Mouse (Mus musculus): ENCODE results near the gene Fgf18. TPM values are rescaled to one million over a fixed set of nuclear protein-coding genes. Genes with fewer than 3 reads are reported as not detected.
A peak's percentile ranks its signal among the peaks of the same experiment; 100 is the strongest.

The Fgf18 gene
- polyA plus RNA-seq, 1 experiment from 2014 or later, result 3.8 TPM

DNA sequence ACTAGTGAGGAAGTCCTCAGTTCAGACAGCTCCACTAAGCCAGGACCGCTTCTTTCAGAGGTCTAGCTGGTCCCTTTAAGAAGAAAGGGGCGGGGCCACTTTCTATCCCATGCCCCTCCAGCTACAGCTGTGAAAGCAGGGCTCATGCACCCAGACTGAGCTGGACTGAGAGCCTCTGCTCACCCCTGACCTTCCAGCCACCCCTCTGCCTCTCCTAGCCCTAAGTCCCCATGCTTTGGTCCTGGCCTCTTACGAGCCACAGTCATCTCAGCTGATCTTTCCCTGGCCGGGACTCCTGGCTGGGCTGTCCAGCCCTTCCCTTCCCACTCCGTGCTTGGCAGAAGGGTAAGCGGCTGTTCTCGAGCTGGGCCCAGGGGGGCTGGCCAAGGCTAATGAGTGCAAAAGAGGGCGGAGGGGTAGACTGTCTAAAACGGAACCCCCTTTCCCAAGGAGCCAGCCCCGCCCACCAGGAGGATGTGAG lies 47.1 kb downstream of the Fgf18 start:
- WGBS, result 27% methylated on average over 10 of the region's 10 CpGs
- Histone ChIP-seq H3K9me3 (no peaks in the 10 kb centered on the region), H3K36me3 (replicated peaks) (no peaks in the 10 kb centered on the region), H3K27me3 (replicated peaks) (no peaks in the 10 kb centered on the region), H3K4me2 (peak overlapping the region; percentile 41), H3K27ac (no peak overlapping the region), H3K9ac (no peak overlapping the region), H3K4me1 (peaks cover 8% of the 10 kb centered on the region; the same call in 1 of the 2 replicates), H3K4me3 (peak overlapping the region; percentile 18)
- ATAC-seq (replicated peaks), result peak; percentile 49; the same call in 1 of the 2 replicates

GRCm38 (mm10) chr11:33099425-33099824 lies 47.8 kb downstream of the Fgf18 start:
- H3K4me3 ChIP-seq, result no peak overlapping the region
- H3K9ac ChIP-seq, result no peak overlapping the region
- no peak overlapping the region for H3K4me2 ChIP-seq
- H3K27ac ChIP-seq, result no peak overlapping the region
- no peaks in the 10 kb centered on the region for H3K36me3 ChIP-seq (replicated peaks)
- no peaks in the 10 kb centered on the region for H3K9me3 ChIP-seq
- 52% methylated on average over 4 of the region's 4 CpGs for WGBS
- 0 out of 2 replicates have a peak, but pooled peaks have one; percentile 9 for ATAC-seq (replicated peaks)
- no peaks in the 10 kb centered on the region for H3K27me3 ChIP-seq (replicated peaks)
- peaks cover 8% of the 10 kb centered on the region; the same call in 1 of the 2 replicates for H3K4me1 ChIP-seq

DNA sequence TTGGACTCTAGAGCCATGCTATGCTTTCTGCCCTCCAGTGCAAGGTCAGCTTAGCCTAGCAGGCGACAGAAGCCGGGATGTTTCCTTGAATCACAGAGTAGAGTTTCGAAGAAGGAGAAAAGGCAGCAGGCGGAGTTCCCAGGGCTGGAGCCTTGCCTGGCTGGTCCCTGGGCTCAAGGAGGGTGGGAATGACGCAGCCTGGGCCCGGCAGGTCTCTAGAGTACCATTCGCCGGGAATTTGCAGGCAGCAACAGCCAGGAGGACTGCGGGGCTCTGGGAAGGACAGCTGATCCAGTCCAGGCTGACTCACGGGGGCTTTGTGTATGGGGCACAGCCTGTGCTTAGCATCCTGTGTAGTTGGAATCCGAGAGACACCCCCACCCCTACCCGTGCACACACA lies 48.8 kb downstream of the Fgf18 start:
- no peak overlapping the region for H3K27ac ChIP-seq
- H3K4me2 ChIP-seq, result no peak overlapping the region
- H3K4me1 ChIP-seq, result peaks cover 8% of the 10 kb centered on the region; the same call in 1 of the 2 replicates
- H3K9ac ChIP-seq, result no peak overlapping the region
- no peak for ATAC-seq (replicated peaks)
- 87% methylated on average over 12 of the region's 12 CpGs for WGBS
- H3K9me3 ChIP-seq, result no peaks in the 10 kb centered on the region
- no peaks in the 10 kb centered on the region for H3K36me3 ChIP-seq (replicated peaks)
- no peaks in the 10 kb centered on the region for H3K27me3 ChIP-seq (replicated peaks)
- H3K4me3 ChIP-seq, result no peak overlapping the region

DNA sequence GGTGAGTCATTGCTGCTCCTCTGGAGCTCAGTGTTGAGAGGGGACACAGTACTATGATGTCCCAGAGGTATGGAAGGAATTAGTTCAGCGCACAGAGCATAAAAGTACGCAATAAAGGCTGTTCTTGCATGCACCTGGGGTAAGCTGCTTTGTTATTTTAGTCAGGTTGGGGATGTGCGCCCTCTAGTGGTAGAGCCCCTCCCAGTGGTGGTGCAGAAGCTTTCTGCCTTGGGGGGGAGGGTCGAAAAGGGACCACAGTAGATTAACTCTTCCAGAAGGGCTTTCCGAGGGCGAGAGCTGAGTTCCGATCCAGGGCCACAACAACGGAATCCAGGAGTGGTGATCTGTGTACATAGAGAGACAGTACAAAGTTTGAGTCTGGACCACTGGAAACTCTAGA lies 49.3 kb downstream of the Fgf18 start:
- 46% methylated on average over 8 of the region's 8 CpGs for WGBS
- Histone ChIP-seq H3K4me2 (no peak overlapping the region), H3K36me3 (replicated peaks) (no peaks in the 10 kb centered on the region)

DNA sequence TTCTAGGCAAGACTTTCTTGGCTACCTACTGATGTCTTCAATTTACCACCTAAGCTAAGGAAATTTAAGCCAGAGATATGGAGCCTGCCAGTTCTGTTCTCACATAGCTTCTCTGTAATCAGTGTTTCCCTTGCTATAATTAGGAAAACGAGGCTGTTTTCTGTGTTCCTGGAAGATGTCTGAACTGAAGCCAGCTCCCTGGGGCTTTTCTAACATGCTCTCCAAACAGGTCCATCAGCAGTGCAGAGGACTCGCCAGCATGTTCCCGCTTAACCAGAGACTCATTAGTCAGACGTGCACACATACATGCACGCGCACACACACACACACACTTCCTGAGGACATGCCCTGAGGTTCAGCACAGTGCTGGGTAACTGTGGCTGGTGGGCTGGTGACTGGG lies 57.3 kb downstream of the Fgf18 start:
- no peaks in the 10 kb centered on the region for H3K4me1 ChIP-seq
- H3K9ac ChIP-seq, result no peak overlapping the region
- 73% methylated on average over 6 of the region's 6 CpGs for WGBS
- no peak overlapping the region for H3K4me2 ChIP-seq
- no peaks in the 10 kb centered on the region for H3K27me3 ChIP-seq (replicated peaks)
- no peak overlapping the region for H3K4me3 ChIP-seq
- H3K27ac ChIP-seq, result no peak overlapping the region
- ATAC-seq (replicated peaks), result no peak
- no peaks in the 10 kb centered on the region for H3K36me3 ChIP-seq (replicated peaks)
- no peaks in the 10 kb centered on the region for H3K9me3 ChIP-seq

More for the DNA sequence above, 49.3 kb downstream of the Fgf18 start:
- Histone ChIP-seq H3K27me3 (replicated peaks) (no peaks in the 10 kb centered on the region), H3K27ac (no peak overlapping the region), H3K4me1 (peaks cover 8% of the 10 kb centered on the region; the same call in 1 of the 2 replicates), H3K4me3 (no peak overlapping the region), H3K9ac (no peak overlapping the region), H3K9me3 (no peaks in the 10 kb centered on the region)
- no peak for ATAC-seq (replicated peaks)

- Histone ChIP-seq H3K27ac (no peak overlapping the region), H3K4me2 (no peak overlapping the region), H3K4me1 (no peaks in the 10 kb centered on the region), H3K36me3 (replicated peaks) (no peaks in the 10 kb centered on the region), H3K27me3 (replicated peaks) (no peaks in the 10 kb centered on the region), H3K9me3 (no peaks in the 10 kb centered on the region), H3K9ac (no peak overlapping the region), H3K4me3 (no peak overlapping the region)
- 47% methylated on average over 1 of the region's 1 CpGs for WGBS
- no peak for ATAC-seq (replicated peaks)
These were observed 59.0 kb downstream of the Fgf18 start for GRCm38 (mm10) chr11:33088181-33088580.

GRCm38 (mm10) chr11:33086046-33086445 lies 61.2 kb downstream of the Fgf18 start:
- Histone ChIP-seq H3K9ac (no peak overlapping the region), H3K27me3 (replicated peaks) (no peaks in the 10 kb centered on the region), H3K9me3 (no peaks in the 10 kb centered on the region), H3K4me1 (no peaks in the 10 kb centered on the region), H3K27ac (no peak overlapping the region), H3K4me3 (no peak overlapping the region), H3K36me3 (replicated peaks) (no peaks in the 10 kb centered on the region), H3K4me2 (no peak overlapping the region)
- WGBS, result 100% methylated on average over 1 of the region's 1 CpGs
- no peak for ATAC-seq (replicated peaks)

GRCm38 (mm10) chr11:33085514-33085913 lies 61.7 kb downstream of the Fgf18 start:
- no peak overlapping the region for H3K4me2 ChIP-seq
- H3K4me1 ChIP-seq, result no peaks in the 10 kb centered on the region
- no peak overlapping the region for H3K4me3 ChIP-seq
- no peak overlapping the region for H3K27ac ChIP-seq
- H3K9me3 ChIP-seq, result no peaks in the 10 kb centered on the region
- no peaks in the 10 kb centered on the region for H3K36me3 ChIP-seq (replicated peaks)
- no peak for ATAC-seq (replicated peaks)
- no peaks in the 10 kb centered on the region for H3K27me3 ChIP-seq (replicated peaks)
- no peak overlapping the region for H3K9ac ChIP-seq
- 87% methylated on average over 4 of the region's 4 CpGs for WGBS

DNA sequence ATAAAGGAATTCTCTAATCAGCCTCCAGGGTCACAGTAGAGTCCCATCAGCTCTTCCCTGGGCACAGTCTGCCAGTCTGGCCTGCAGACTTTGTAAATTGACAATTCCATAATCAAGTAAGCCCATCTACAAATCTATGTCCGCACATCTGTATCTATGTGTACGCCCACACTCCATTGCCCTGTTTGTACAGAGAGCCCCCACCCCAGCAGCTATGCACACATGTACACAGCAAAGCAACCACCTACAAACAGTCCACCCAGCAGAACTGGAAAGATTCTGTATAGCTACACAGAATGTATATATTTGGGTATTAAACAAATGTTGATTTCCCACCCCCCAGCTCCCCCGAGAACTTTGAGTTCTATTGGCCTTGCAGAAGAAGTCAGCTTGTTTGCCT lies 62.1 kb downstream of the Fgf18 start:
- H3K27ac ChIP-seq, result no peak overlapping the region
- H3K9ac ChIP-seq, result no peak overlapping the region
- no peak for ATAC-seq (replicated peaks)
- H3K9me3 ChIP-seq, result no peaks in the 10 kb centered on the region
- no peaks in the 10 kb centered on the region for H3K4me1 ChIP-seq
- 98% methylated on average over 3 of the region's 3 CpGs for WGBS
- no peaks in the 10 kb centered on the region for H3K27me3 ChIP-seq (replicated peaks)
- H3K36me3 ChIP-seq (replicated peaks), result no peaks in the 10 kb centered on the region
- H3K4me3 ChIP-seq, result no peak overlapping the region
- no peak overlapping the region for H3K4me2 ChIP-seq

DNA sequence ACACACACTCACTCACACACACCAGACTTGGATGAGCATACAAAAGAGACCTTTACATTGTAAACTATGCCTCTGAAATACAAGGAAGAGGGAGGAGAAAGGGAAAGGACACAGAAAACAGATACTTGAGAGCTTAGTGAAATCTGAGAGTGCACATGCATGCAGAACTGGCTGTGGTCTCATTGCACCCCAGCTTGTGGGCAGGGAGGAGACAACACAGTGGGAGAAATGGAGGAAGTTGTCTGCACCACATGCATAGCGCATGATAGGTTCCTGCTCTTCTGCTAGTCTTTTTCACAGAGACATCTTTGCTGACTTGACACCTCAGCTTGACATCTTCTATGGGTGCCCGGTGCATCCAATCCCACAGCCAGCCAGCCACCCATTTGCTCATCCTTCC lies 63.2 kb downstream of the Fgf18 start:
- no peaks in the 10 kb centered on the region for H3K36me3 ChIP-seq (replicated peaks)
- H3K4me2 ChIP-seq, result no peak overlapping the region
- no peaks in the 10 kb centered on the region for H3K27me3 ChIP-seq (replicated peaks)
- ATAC-seq (replicated peaks), result no peak
- H3K4me1 ChIP-seq, result no peaks in the 10 kb centered on the region
- no peak overlapping the region for H3K9ac ChIP-seq
- no peak overlapping the region for H3K27ac ChIP-seq
- WGBS, result 76% methylated on average over 2 of the region's 2 CpGs
- no peaks in the 10 kb centered on the region for H3K9me3 ChIP-seq
- H3K4me3 ChIP-seq, result no peak overlapping the region

GRCm38 (mm10) chr11:33081175-33081574 lies 66.0 kb downstream of the Fgf18 start:
- Histone ChIP-seq H3K36me3 (replicated peaks) (no peaks in the 10 kb centered on the region), H3K4me1 (no peaks in the 10 kb centered on the region), H3K9ac (no peak overlapping the region), H3K9me3 (no peaks in the 10 kb centered on the region), H3K27me3 (replicated peaks) (no peaks in the 10 kb centered on the region), H3K4me2 (no peak overlapping the region), H3K27ac (no peak overlapping the region), H3K4me3 (no peak overlapping the region)
- WGBS, result 80% methylated on average over 3 of the region's 3 CpGs
- no peak for ATAC-seq (replicated peaks)

GRCm38 (mm10) chr11:33080046-33080808 lies 67.0 kb downstream of the Fgf18 start:
- no peaks in the 10 kb centered on the region for H3K36me3 ChIP-seq (replicated peaks)
- no peak for ATAC-seq (replicated peaks)
- H3K4me1 ChIP-seq, result no peaks in the 10 kb centered on the region
- no peak overlapping the region for H3K9ac ChIP-seq
- H3K4me3 ChIP-seq, result no peak overlapping the region
- H3K9me3 ChIP-seq, result no peaks in the 10 kb centered on the region
- H3K4me2 ChIP-seq, result no peak overlapping the region
- 73% methylated on average over 16 of the region's 16 CpGs for WGBS
- no peak overlapping the region for H3K27ac ChIP-seq
- H3K27me3 ChIP-seq (replicated peaks), result no peaks in the 10 kb centered on the region

- no peaks in the 10 kb centered on the region for H3K9me3 ChIP-seq
- 74% methylated on average over 6 of the region's 6 CpGs for WGBS
- no peak overlapping the region for H3K4me3 ChIP-seq
- ATAC-seq (replicated peaks), result no peak
- no peak overlapping the region for H3K4me2 ChIP-seq
- no peak overlapping the region for H3K27ac ChIP-seq
- H3K36me3 ChIP-seq (replicated peaks), result no peaks in the 10 kb centered on the region
- H3K9ac ChIP-seq, result no peak overlapping the region
- H3K4me1 ChIP-seq, result no peaks in the 10 kb centered on the region
- no peaks in the 10 kb centered on the region for H3K27me3 ChIP-seq (replicated peaks)
These were observed 67.8 kb downstream of the Fgf18 start for GRCm38 (mm10) chr11:33079424-33079823.

All from midbrain, embryonic 15.5 days (tissue).